Mouse (Mus musculus) retina, postnatal 7 days (tissue): ENCODE measurements around the gene Cep95.
"Not testable (repeated sequence)": the region's sequence is repeated elsewhere in the genome, so short reads cannot be mapped to it uniquely, and the experiment has no call there.

Source experiments
- DNase-seq: peaks from one replicate; pipeline ENCODE4 v3.0.0-alpha.2; 2012; ENCODE audit warnings: low read depth, low spot score

Gene Cep95

GRCm38 (mm10) chr11:106788775-106789459, at the start of gene Cep95, which contains the start of gene Ddx5:
Cep95 (plus strand) TSS chr11:106789252.
Ddx5 (minus strand) TSS chr11:106789185.
- peak; percentile 96 for DNase-seq

- DNase-seq = not testable (repeated sequence)
These were observed 48.3 kb upstream of the Cep95 start for GRCm38 (mm10) chr11:106740724-106741123.

GRCm38 (mm10) chr11:106741232-106741631, 47.8 kb upstream of the Cep95 start:
- no peak for DNase-seq

- DNase-seq = no peak
These were observed 47.2 kb upstream of the Cep95 start for GRCm38 (mm10) chr11:106741826-106742225.

- peak; percentile 30 for DNase-seq
These were observed 46.6 kb upstream of the Cep95 start for GRCm38 (mm10) chr11:106742388-106742841.

- no peak for DNase-seq
These were observed 44.1 kb upstream of the Cep95 start for GRCm38 (mm10) chr11:106744949-106745348.

GRCm38 (mm10) chr11:106749557-106750120, 39.4 kb upstream of the Cep95 start:
- not testable (repeated sequence) for DNase-seq

- DNase-seq = no peak
These were observed 38.8 kb upstream of the Cep95 start, which contains the start of gene Pecam1 for GRCm38 (mm10) chr11:106750121-106750751. Pecam1 (minus strand) TSS chr11:106750628.

- DNase-seq = no peak
These were observed 37.7 kb upstream of the Cep95 start, which contains the start of gene Milr1 for GRCm38 (mm10) chr11:106751039-106752018. Milr1 (plus strand) TSS chr11:106751226.

- DNase-seq = no peak
These were observed 36.9 kb upstream of the Cep95 start for GRCm38 (mm10) chr11:106752103-106752502.

GRCm38 (mm10) chr11:106753314-106753713, 35.7 kb upstream of the Cep95 start:
- DNase-seq = no peak

- DNase-seq = no peak
These were observed 33.5 kb upstream of the Cep95 start for GRCm38 (mm10) chr11:106755583-106755982.

GRCm38 (mm10) chr11:106759028-106759427, 30.0 kb upstream of the Cep95 start:
- DNase-seq = no peak

GRCm38 (mm10) chr11:106760511-106760910, 28.5 kb upstream of the Cep95 start:
- no peak for DNase-seq

- no peak for DNase-seq
These were observed 26.8 kb upstream of the Cep95 start for GRCm38 (mm10) chr11:106762139-106762799.

GRCm38 (mm10) chr11:106762800-106763185, 26.3 kb upstream of the Cep95 start:
- DNase-seq = no peak

GRCm38 (mm10) chr11:106766611-106767162, 22.4 kb upstream of the Cep95 start:
- no peak for DNase-seq

GRCm38 (mm10) chr11:106767516-106767915, 21.5 kb upstream of the Cep95 start:
- DNase-seq = no peak

GRCm38 (mm10) chr11:106770195-106770974, 18.7 kb upstream of the Cep95 start:
- DNase-seq = no peak

- no peak for DNase-seq
These were observed 16.0 kb upstream of the Cep95 start for GRCm38 (mm10) chr11:106773061-106773460.
